Mouse (Mus musculus): ENCODE measurements around the gene 4930402H24Rik. TPM values are rescaled to one million over a fixed set of nuclear protein-coding genes. Genes with fewer than 3 reads are reported as not detected.

4930402H24Rik gene
- polyA plus RNA-seq, 1 experiment from 2014 or later, result 99.6 TPM

GRCm38 (mm10) chr2:130886983-130887382, 19.2 kb downstream of the 4930402H24Rik start:
- Histone ChIP-seq H3K9ac (no peak overlapping the region), H3K27ac (no peak overlapping the region), H3K4me3 (replicated peaks; ENCODE audit: low read length) (no peak overlapping the region), H3K27me3 (ENCODE audit: control insufficient read depth, insufficient read depth, low read length) (no peaks in the 10 kb centered on the region), H3K4me2 (replicated peaks) (no peak overlapping the region), H3K4me1 (replicated peaks; ENCODE audit: control insufficient read depth, insufficient read depth, low read length) (no peaks in the 10 kb centered on the region), H3K9me3 (ENCODE audit: control insufficient read depth, low read length) (no peaks in the 10 kb centered on the region), H3K36me3 (replicated peaks; ENCODE audit: control insufficient read depth, insufficient read depth) (peaks cover 9% of the 10 kb centered on the region; the same call in 1 of the 2 replicates)
- DNase-seq (ENCODE audit: low spot score) (no peak), ATAC-seq (ENCODE audit: low FRiP score) (no peak)

- Histone ChIP-seq H3K27ac (no peak overlapping the region), H3K9ac (no peak overlapping the region), H3K27me3 (ENCODE audit: control insufficient read depth, insufficient read depth, low read length) (no peaks in the 10 kb centered on the region), H3K4me2 (replicated peaks) (no peak overlapping the region), H3K4me3 (replicated peaks; ENCODE audit: low read length) (no peak overlapping the region), H3K4me1 (replicated peaks; ENCODE audit: control insufficient read depth, insufficient read depth, low read length) (no peaks in the 10 kb centered on the region), H3K9me3 (ENCODE audit: control insufficient read depth, low read length) (no peaks in the 10 kb centered on the region), H3K36me3 (replicated peaks; ENCODE audit: control insufficient read depth, insufficient read depth) (0 out of 2 replicates have a peak, but pooled peaks cover 4% of the 10 kb centered on the region)
- 29% methylated on average over 3 of the region's 3 CpGs for WGBS
- ATAC-seq (ENCODE audit: low FRiP score) (no peak), DNase-seq (ENCODE audit: low spot score) (no peak)
Measured at GRCm38 (mm10) chr2:130877376-130877775, 28.8 kb downstream of the 4930402H24Rik start.

- WGBS, result 91% methylated on average over 5 of the region's 5 CpGs
- Histone ChIP-seq H3K27me3 (ENCODE audit: control insufficient read depth, insufficient read depth, low read length) (no peaks in the 10 kb centered on the region), H3K4me2 (replicated peaks) (no peak overlapping the region), H3K9me3 (ENCODE audit: control insufficient read depth, low read length) (no peaks in the 10 kb centered on the region), H3K4me1 (replicated peaks; ENCODE audit: control insufficient read depth, insufficient read depth, low read length) (no peaks in the 10 kb centered on the region), H3K36me3 (replicated peaks; ENCODE audit: control insufficient read depth, insufficient read depth) (0 out of 2 replicates have a peak, but pooled peaks cover 4% of the 10 kb centered on the region), H3K9ac (no peak overlapping the region), H3K4me3 (replicated peaks; ENCODE audit: low read length) (no peak overlapping the region), H3K27ac (no peak overlapping the region)
- ATAC-seq (ENCODE audit: low FRiP score), result no peak
- no peak for DNase-seq (ENCODE audit: low spot score)
Measured at GRCm38 (mm10) chr2:130870916-130871315, 35.3 kb downstream of the 4930402H24Rik start.

- no peak overlapping the region for H3K9ac ChIP-seq
- no peaks in the 10 kb centered on the region for H3K27me3 ChIP-seq (ENCODE audit: control insufficient read depth, insufficient read depth, low read length)
- no peak overlapping the region for H3K4me2 ChIP-seq (replicated peaks)
- H3K9me3 ChIP-seq (ENCODE audit: control insufficient read depth, low read length), result no peaks in the 10 kb centered on the region
- 91% methylated on average over 3 of the region's 3 CpGs for WGBS
- no peak overlapping the region for H3K4me3 ChIP-seq (replicated peaks; ENCODE audit: low read length)
- H3K27ac ChIP-seq, result no peak overlapping the region
- H3K36me3 ChIP-seq (replicated peaks; ENCODE audit: control insufficient read depth, insufficient read depth), result no peaks in the 10 kb centered on the region
- H3K4me1 ChIP-seq (replicated peaks; ENCODE audit: control insufficient read depth, insufficient read depth, low read length), result no peaks in the 10 kb centered on the region
- ATAC-seq (ENCODE audit: low FRiP score) (no peak), DNase-seq (ENCODE audit: low spot score) (no peak)
Measured at GRCm38 (mm10) chr2:130862091-130862490, 44.1 kb downstream of the 4930402H24Rik start.

DNA sequence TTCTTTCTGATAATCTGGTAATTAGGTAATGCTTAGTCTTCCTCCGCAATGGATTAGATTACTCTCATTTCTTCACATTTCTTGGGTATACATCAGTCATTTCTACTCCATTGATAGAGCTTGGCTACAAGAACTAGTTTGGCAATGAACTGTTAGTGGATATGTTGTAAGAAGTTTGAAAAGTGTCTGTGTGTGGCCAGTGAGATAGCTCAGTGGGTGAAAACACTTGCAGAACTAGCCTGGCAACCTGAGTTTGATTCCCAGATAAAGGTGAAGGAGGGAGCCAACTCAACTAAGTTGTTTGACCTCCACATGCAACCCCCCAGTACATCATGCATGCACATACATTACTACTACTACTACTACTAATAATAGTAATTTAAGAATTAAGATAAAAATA, 53.2 kb downstream of the 4930402H24Rik start:
- WGBS, result 95% methylated on average over 1 of the region's 1 CpGs
- Histone ChIP-seq H3K36me3 (replicated peaks; ENCODE audit: control insufficient read depth, insufficient read depth) (no peaks in the 10 kb centered on the region), H3K4me3 (replicated peaks; ENCODE audit: low read length) (no peak overlapping the region), H3K4me1 (replicated peaks; ENCODE audit: control insufficient read depth, insufficient read depth, low read length) (no peaks in the 10 kb centered on the region), H3K27ac (no peak overlapping the region), H3K9ac (no peak overlapping the region), H3K27me3 (ENCODE audit: control insufficient read depth, insufficient read depth, low read length) (no peaks in the 10 kb centered on the region), H3K4me2 (replicated peaks) (no peak overlapping the region), H3K9me3 (ENCODE audit: control insufficient read depth, low read length) (no peaks in the 10 kb centered on the region)
- DNase-seq (ENCODE audit: low spot score) (no peak), ATAC-seq (ENCODE audit: low FRiP score) (no peak)

DNA sequence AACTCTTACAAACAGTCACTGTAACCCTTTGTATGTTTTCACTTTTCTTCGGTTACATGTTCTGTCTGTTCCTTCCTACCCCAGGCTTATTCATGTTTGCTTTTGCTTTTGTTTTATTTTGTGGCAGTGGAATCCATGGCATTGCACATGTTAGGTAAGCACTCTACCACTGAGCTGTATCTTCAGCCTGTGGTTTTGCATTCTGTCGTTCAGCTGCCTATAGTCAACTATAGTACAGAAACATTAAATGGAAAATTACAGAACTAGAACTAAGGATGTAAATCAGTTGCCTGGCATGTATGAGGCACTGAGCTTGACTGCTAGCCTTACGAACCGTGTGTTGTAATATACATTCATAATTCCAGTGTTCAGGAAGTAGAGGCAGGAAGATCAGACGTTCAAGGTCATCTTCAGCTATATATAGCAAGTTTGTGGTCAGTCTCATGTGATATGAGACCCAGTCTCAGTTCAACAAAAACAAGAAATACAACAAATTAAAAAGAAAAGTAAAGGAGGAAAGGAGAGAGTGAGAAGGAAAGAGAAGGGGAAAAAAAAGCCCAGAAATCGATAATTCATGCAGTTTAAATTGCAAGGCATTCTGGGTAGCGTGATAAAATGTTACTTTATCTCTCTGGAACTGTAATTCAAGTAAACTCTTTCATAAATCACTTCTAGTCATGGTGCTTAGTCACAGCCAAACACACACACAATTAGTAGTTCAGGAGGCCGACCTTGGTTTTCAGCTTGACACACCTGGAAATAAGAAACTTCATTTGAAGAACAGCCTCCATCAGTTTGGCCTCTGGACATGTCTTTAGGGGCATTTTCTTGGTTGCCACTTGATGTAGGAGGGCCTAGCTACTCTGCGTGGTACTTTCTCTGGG, 54.6 kb downstream of the 4930402H24Rik start:
- Histone ChIP-seq H3K4me3 (replicated peaks; ENCODE audit: low read length) (no peak overlapping the region), H3K9me3 (ENCODE audit: control insufficient read depth, low read length) (no peaks in the 10 kb centered on the region), H3K4me2 (replicated peaks) (no peak overlapping the region), H3K4me1 (replicated peaks; ENCODE audit: control insufficient read depth, insufficient read depth, low read length) (no peaks in the 10 kb centered on the region), H3K27me3 (ENCODE audit: control insufficient read depth, insufficient read depth, low read length) (no peaks in the 10 kb centered on the region), H3K27ac (no peak overlapping the region), H3K9ac (no peak overlapping the region), H3K36me3 (replicated peaks; ENCODE audit: control insufficient read depth, insufficient read depth) (no peaks in the 10 kb centered on the region)
- DNase-seq (ENCODE audit: low spot score), result no peak
- WGBS, result 87% methylated on average over 9 of the region's 9 CpGs
- ATAC-seq (ENCODE audit: low FRiP score), result no peak

DNA sequence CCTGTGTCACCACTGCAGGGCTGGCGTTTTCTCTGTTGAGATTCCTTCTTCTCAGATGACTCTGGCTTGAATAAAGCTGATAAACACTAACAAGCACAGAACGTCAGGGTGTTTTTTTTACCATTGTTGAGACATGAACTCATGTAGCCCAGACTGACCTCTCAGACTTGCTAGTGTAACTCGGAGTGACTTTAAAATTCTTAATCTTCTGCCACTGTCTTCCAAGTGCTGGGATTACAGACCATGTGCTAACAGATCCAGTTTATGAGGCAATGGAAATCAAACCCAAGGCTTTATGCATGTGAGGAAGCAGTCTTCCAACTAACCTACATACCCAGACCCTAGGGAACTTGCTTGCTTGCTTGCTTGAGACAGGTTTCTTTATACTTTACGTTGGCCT, 56.5 kb downstream of the 4930402H24Rik start:
- Histone ChIP-seq H3K4me1 (replicated peaks; ENCODE audit: control insufficient read depth, insufficient read depth, low read length) (no peaks in the 10 kb centered on the region), H3K9ac (no peak overlapping the region), H3K4me3 (replicated peaks; ENCODE audit: low read length) (no peak overlapping the region), H3K36me3 (replicated peaks; ENCODE audit: control insufficient read depth, insufficient read depth) (no peaks in the 10 kb centered on the region), H3K9me3 (ENCODE audit: control insufficient read depth, low read length) (no peaks in the 10 kb centered on the region), H3K27ac (no peak overlapping the region), H3K27me3 (ENCODE audit: control insufficient read depth, insufficient read depth, low read length) (no peaks in the 10 kb centered on the region), H3K4me2 (replicated peaks) (no peak overlapping the region)
- no peak for DNase-seq (ENCODE audit: low spot score)
- ATAC-seq (ENCODE audit: low FRiP score), result no peak
- WGBS, result 76% methylated on average over 4 of the region's 4 CpGs

GRCm38 (mm10) chr2:130848313-130848712, 57.9 kb downstream of the 4930402H24Rik start:
- Histone ChIP-seq H3K4me1 (replicated peaks; ENCODE audit: control insufficient read depth, insufficient read depth, low read length) (no peaks in the 10 kb centered on the region), H3K9ac (no peak overlapping the region), H3K27me3 (ENCODE audit: control insufficient read depth, insufficient read depth, low read length) (no peaks in the 10 kb centered on the region), H3K36me3 (replicated peaks; ENCODE audit: control insufficient read depth, insufficient read depth) (no peaks in the 10 kb centered on the region), H3K4me3 (replicated peaks; ENCODE audit: low read length) (no peak overlapping the region), H3K4me2 (replicated peaks) (no peak overlapping the region), H3K27ac (no peak overlapping the region), H3K9me3 (ENCODE audit: control insufficient read depth, low read length) (no peaks in the 10 kb centered on the region)
- DNase-seq (ENCODE audit: low spot score), result no peak
- WGBS, result 83% methylated on average over 4 of the region's 4 CpGs
- ATAC-seq (ENCODE audit: low FRiP score), result no peak

GRCm38 (mm10) chr2:130843623-130844022, 62.6 kb downstream of the 4930402H24Rik start:
- peaks cover 6% of the 10 kb centered on the region for H3K4me1 ChIP-seq (replicated peaks; ENCODE audit: control insufficient read depth, insufficient read depth, low read length)
- H3K9me3 ChIP-seq (ENCODE audit: control insufficient read depth, low read length), result no peaks in the 10 kb centered on the region
- no peak overlapping the region for H3K4me2 ChIP-seq (replicated peaks)
- DNase-seq (ENCODE audit: low spot score) (no peak), ATAC-seq (ENCODE audit: low FRiP score) (no peak)
- H3K36me3 ChIP-seq (replicated peaks; ENCODE audit: control insufficient read depth, insufficient read depth), result no peaks in the 10 kb centered on the region
- H3K27me3 ChIP-seq (ENCODE audit: control insufficient read depth, insufficient read depth, low read length), result no peaks in the 10 kb centered on the region
- no peak overlapping the region for H3K9ac ChIP-seq
- 85% methylated on average over 2 of the region's 2 CpGs for WGBS
- H3K27ac ChIP-seq, result no peak overlapping the region
- no peak overlapping the region for H3K4me3 ChIP-seq (replicated peaks; ENCODE audit: low read length)
